Mouse (Mus musculus) CD4-positive helper T cell, adult 2 months (primary cell): ENCODE results near the gene Mrtfa.
A peak's percentile ranks its signal among the peaks of the same experiment; 100 is the strongest.

Experiments
- DNase-seq: peaks from one replicate; pipeline ENCODE4 v3.0.0-alpha.2; 2012; ENCODE audit warnings: low read depth, missing footprints, low spot score

Gene Mrtfa

GRCm38 (mm10) chr15:81156453-81156852 lies 34.1 kb downstream of the Mrtfa start:
- no peak for DNase-seq

DNA sequence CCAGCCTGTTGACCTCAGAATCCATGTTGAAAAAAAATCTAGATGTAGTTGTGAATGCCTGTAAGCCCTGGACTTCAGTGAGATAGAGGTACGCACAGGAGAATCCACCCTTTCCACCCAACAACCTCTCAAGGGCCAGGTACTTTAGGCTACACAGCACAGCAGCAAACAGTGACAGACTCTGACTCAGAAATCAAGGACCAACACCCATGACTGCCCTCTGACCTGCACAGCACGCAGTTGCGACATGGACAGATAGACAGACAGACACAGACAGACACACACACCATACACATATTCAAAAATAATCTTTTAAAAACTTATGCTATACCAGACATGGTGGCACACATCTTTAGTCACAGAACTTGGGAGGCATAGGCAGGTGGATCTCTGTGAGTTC lies 34.7 kb downstream of the Mrtfa start:
- DNase-seq, result no peak

DNA sequence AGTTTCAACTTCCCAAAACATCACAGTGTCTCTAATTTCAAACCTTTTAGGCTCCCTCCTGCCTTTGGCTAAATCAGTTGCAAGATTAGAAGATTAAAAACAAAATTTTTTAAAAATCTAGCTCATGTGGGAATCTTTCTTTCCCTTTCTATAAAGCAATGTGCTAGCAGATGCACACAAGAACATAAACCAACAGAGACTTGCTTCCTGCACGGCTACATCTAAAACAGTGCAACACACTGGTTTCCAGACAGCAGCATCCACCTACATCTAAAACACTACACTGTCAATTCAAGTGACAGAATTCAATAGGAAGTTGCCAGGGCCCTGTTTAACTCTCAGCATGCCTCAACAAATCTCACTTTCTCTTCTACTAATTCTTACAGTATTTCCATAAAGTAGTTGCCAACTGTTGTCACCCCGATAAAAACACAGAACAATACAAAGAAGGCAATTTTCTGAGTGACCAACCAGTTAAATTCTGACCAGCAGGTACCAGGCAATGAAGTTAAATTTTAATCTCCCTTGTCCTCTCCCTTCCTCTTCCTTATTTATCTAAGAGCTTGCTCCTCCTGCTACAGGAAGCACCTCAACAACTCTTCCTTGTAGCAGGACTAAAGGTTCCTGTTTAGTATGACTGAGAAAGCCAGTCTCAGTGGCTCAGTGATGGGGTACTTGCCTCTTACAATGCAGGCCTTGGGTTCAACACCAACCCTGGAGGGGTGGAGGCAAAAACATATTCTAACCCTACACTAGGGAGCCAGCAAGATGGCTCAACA lies 35.5 kb downstream of the Mrtfa start:
- peak; percentile 22 for DNase-seq

DNA sequence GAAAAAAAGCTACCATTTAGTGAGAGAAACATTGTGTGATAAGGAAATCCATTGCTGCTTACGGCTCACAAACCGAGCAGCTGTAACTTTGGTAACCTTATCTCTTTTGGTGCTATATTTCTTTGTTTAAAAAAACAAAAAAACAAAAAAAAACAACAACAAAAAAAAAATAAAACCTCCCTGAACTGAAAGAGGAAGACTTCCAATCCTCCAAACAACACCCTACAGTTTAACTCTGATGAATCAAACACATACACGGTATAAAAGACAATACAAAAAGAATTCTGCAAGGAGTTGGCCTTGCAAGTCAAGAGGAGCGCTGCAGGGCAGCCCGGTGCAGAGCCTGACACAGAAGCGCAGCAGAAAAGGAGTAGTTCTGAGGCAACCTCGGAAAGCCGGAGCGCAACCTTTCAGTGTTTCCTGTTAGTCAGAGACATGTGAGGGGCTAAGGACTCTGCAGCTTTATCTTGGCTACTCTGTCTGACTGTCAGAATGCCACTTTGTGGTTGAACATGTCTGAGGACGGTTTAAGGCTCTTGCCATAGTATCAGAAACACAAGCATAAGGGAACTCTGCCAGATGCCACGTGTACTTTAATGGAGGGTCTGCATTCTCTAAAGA lies 48.5 kb downstream of the Mrtfa start:
- no peak for DNase-seq

GRCm38 (mm10) chr15:81140004-81140403 lies 50.6 kb downstream of the Mrtfa start:
- DNase-seq, result no peak

DNA sequence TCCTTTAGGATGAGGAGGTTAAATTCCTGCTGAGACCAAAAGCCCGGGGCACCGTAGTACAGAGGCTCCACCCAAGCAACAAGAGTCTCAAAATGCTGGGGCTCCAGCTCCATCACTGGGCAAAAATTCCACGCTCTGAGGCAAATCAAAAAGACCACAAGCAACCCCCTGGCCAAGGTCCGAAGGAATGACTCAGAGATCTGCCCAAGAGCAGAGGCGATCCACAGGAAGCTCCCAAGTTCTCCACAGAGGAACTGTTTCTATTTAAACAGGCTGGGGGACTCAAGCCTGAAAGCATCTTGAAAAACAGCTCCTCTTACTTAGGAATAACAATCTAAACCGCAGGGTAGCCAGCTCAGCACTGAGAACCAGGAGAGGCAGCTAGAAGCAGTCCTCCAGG lies 53.3 kb downstream of the Mrtfa start:
- DNase-seq, result no peak

DNA sequence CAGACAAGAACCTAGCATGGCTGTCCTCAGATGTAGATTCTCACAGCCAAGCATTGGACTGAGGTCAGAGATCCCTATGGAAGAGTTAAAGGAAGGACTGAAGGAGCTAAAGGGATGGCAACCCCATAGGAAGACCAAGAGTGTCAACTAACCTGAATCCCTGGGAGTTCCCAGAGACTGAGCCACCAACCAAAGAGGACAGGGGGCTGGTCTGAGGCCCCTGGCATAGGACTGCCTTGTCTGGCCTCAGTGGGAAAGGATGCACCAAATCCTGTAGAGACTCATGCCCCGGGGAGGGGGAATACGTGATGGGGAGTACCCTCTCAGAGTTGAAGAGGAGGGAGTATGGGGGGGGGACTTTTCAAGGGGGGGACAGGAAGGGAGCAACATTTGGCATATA lies 56.8 kb downstream of the Mrtfa start:
- DNase-seq, result no peak

GRCm38 (mm10) chr15:81131152-81131551 lies 59.4 kb downstream of the Mrtfa start:
- peak; percentile 42 for DNase-seq

DNA sequence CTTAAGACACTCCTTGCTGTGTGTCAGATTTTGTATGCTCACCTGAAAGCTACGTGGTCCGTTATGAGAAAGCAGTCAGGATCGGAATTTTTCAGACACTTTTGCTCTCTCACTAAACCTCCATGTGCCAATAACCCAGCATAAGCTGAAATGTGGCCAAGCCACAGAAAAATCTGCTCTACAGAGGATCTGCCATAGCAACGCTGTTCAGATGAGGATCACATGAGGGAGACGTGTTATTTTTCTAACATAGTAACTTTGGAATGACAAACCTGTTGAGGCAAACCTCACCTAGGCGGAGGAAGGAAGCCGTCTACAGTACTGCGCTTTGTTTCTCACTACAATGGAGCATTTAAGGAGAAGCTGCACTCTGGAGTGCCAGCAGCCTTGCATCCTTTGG lies 60.6 kb downstream of the Mrtfa start:
- DNase-seq, result no peak

DNA sequence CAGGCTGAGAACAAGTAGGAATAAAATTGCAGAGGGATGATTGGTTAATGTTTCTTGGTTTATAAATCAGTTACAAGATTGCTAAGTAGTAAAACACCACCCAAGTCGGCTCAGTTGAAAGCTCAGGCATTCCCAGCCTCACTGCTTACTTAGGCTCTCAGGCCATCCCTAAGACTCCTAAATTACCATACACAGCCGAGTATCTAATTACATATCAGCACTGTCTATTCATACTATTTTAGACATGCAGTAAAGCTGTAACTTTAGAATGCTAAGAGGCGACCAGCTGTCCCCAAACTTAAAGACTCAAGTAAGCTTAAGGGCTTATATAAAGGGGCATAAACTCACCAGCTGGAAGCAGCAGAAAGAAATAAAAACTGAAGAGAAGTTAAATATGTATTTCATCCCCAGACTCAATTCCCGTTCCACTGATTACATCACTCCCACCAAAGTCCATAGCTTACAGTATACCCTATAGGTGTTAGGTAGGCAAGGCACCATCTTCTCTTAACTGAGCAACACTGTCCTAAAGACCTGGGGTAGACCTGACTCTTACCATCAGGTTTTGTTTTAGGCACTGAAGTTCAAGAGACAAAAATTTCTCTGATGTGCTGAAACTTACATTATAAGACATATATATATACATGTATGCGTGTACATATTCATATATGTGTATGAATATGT lies 62.3 kb downstream of the Mrtfa start:
- no peak for DNase-seq

DNA sequence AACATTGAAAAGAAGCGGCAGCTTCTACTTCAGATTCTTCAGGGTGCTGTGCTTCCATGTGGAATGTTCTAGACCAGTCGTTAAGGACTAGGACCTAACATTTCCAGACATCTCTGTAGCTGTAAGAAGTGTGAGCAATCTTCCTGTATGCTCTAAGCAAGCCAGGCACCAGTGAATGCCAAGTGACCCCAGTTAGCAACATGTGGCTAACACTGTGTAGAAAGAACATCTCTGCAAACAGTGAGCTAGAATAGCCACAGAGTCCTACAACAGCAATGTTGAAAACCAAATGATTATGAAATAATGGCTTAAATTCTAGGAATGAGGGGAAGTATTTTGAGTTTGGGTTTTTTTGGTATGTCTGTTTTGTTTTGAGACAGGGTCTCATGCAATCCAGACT lies 66.3 kb downstream of the Mrtfa start:
- no peak for DNase-seq

GRCm38 (mm10) chr15:81123122-81123521 lies 67.4 kb downstream of the Mrtfa start:
- no peak for DNase-seq

- no peak for DNase-seq
These were observed 68.0 kb downstream of the Mrtfa start for GRCm38 (mm10) chr15:81122535-81122934.

DNA sequence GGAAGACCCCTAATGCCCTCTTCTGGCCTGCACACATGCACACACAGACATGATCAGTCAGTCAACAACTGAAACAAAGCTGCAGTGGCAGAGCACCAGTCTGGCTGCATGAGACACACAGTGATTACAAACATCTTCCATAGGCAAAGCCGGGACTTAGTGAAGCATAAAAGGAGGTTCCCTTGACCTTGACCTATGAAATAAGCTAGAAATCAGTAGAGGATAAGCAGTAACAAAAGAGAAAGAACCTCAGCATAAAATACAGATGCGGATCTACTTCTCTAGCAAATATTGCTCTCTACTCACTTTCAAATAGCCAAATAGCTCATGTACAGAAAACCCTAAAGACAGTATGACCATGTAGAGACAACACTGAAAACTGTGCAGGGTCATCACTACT lies 68.5 kb downstream of the Mrtfa start:
- no peak for DNase-seq

- no peak for DNase-seq
These were observed 69.6 kb downstream of the Mrtfa start for GRCm38 (mm10) chr15:81120946-81121345.

GRCm38 (mm10) chr15:81120140-81120539 lies 70.4 kb downstream of the Mrtfa start:
- DNase-seq, result no peak

GRCm38 (mm10) chr15:81118226-81118625 lies 72.3 kb downstream of the Mrtfa start:
- no peak for DNase-seq

GRCm38 (mm10) chr15:81112589-81112988 lies 78.0 kb downstream of the Mrtfa start:
- DNase-seq, result no peak

DNA sequence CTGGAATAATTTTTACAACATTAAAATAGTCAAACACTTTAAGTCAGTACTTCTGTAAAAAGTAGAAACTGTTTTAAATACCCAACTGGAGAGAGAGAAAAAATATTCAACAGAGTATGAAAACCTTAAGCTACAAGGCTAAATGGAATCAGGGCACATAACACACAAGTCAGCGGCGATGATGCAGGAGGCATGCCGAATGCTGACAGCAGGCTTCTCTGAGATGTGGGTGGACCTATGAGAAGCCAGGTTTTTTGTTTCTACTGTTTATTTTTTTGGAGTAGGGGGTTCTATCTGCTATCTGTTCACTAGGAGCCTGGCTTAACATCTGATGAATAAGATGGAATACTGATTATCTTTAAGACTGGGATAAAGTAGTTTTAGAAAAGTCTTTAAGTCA lies 80.2 kb downstream of the Mrtfa start:
- no peak for DNase-seq

GRCm38 (mm10) chr15:81105962-81106361 lies 84.6 kb downstream of the Mrtfa start:
- DNase-seq, result no peak

- DNase-seq, result peak; percentile 87
These were observed 85.8 kb downstream of the Mrtfa start for GRCm38 (mm10) chr15:81104585-81105259.

- no peak for DNase-seq
These were observed 87.1 kb downstream of the Mrtfa start for GRCm38 (mm10) chr15:81103500-81103899.
